Comparison of ENCODE assay signal across 7 mouse cellular contexts in genomic region chr5:92083417-92084038, GRCm38 (mm10). TPM values are rescaled to one million over a fixed set of nuclear protein-coding genes. Genes with fewer than 3 reads are reported as not detected.
A peak's percentile ranks its signal among the peaks of the same experiment; 100 is the strongest.
DNase-seq lines count a peak whose midpoint lies in the region; ATAC-seq lines count a peak whose summit lies in the region.

Gene G3bp2, minus strand, starts transcription at chr5:92083719.

- peak within 1 kb of the TSS; percentile 99 for H3K27ac ChIP-seq in embryonic facial prominence, embryonic 12.5 days
- H3K27ac ChIP-seq in limb, embryonic 11.5 days (replicated peaks; ENCODE audit: low read depth, low read length) = peak within 1 kb of the TSS; percentile 97
- H3K27ac ChIP-seq in midbrain, embryonic 14.5 days (replicated peaks; ENCODE audit: low read depth, low read length) = peak within 1 kb of the TSS; percentile 98

- ATAC-seq in embryonic facial prominence, embryonic 12.5 days (ENCODE audit: insufficient number of reproducible peaks, insufficient read depth, low FRiP score, low TSS enrichment) = peak; percentile 97
- ATAC-seq in limb, embryonic 11.5 days (ENCODE audit: insufficient number of reproducible peaks, low FRiP score, low TSS enrichment, low read depth) = peak; percentile 98
- peak; percentile 97 for ATAC-seq in midbrain, embryonic 14.5 days (ENCODE audit: low FRiP score, low TSS enrichment)

- peak within 1 kb of the TSS; percentile 93 for H3K4me3 ChIP-seq in embryonic facial prominence, embryonic 12.5 days
- peak within 1 kb of the TSS; percentile 98 for H3K4me3 ChIP-seq in limb, embryonic 11.5 days (ENCODE audit: low read depth, low read length)
- H3K4me3 ChIP-seq in midbrain, embryonic 14.5 days (replicated peaks; ENCODE audit: low read depth, low read length) = peak within 1 kb of the TSS; percentile 95

- H3K4me1 ChIP-seq in embryonic facial prominence, embryonic 12.5 days = peaks cover 24% of the 10 kb centered on the region
- peaks cover 10% of the 10 kb centered on the region; the same call in 1 of the 2 replicates for H3K4me1 ChIP-seq in limb, embryonic 11.5 days (ENCODE audit: control insufficient read depth, insufficient read depth, low read length)
- peaks cover 26% of the 10 kb centered on the region for H3K4me1 ChIP-seq in midbrain, embryonic 14.5 days (ENCODE audit: control insufficient read depth, insufficient read depth, low read length)

- WGBS in embryonic facial prominence, embryonic 12.5 days = 1% methylated on average over 65 of the region's 65 CpGs
- under 1% methylated on average over 65 of the region's 65 CpGs for WGBS in limb, embryonic 11.5 days
- WGBS in midbrain, embryonic 14.5 days = under 1% methylated on average over 65 of the region's 65 CpGs

- no peaks in the 10 kb centered on the region for H3K9me3 ChIP-seq in embryonic facial prominence, embryonic 12.5 days
- H3K9me3 ChIP-seq in limb, embryonic 11.5 days (ENCODE audit: control insufficient read depth, low read length) = no peaks in the 10 kb centered on the region
- H3K9me3 ChIP-seq in midbrain, embryonic 14.5 days (ENCODE audit: control insufficient read depth, low read length) = no peaks in the 10 kb centered on the region

- H3K36me3 ChIP-seq in embryonic facial prominence, embryonic 12.5 days = no peaks in the 10 kb centered on the region
- H3K36me3 ChIP-seq in limb, embryonic 11.5 days (ENCODE audit: control insufficient read depth, insufficient read depth, low read length) = no peaks in the 10 kb centered on the region
- no peaks in the 10 kb centered on the region for H3K36me3 ChIP-seq in midbrain, embryonic 14.5 days (ENCODE audit: control insufficient read depth, insufficient read depth, low read length)

- no peaks in the 10 kb centered on the region for H3K27me3 ChIP-seq in embryonic facial prominence, embryonic 12.5 days
- no peaks in the 10 kb centered on the region for H3K27me3 ChIP-seq in limb, embryonic 11.5 days (ENCODE audit: control insufficient read depth, insufficient read depth, low read length)
- no peaks in the 10 kb centered on the region for H3K27me3 ChIP-seq in midbrain, embryonic 14.5 days (ENCODE audit: control insufficient read depth, insufficient read depth, low read length)

- H3K4me2 ChIP-seq in embryonic facial prominence, embryonic 12.5 days (replicated peaks) = peak within 1 kb of the TSS; percentile 69
- H3K4me2 ChIP-seq in limb, embryonic 11.5 days (ENCODE audit: low read depth, severe bottlenecking) = peak within 1 kb of the TSS; percentile 66
- H3K4me2 ChIP-seq in midbrain, embryonic 14.5 days (ENCODE audit: low read length) = peak within 1 kb of the TSS; percentile 80

- DNase-seq in adrenal gland, postnatal 25 days = peak; percentile 98
- DNase-seq in heart, adult 11 months = peak; percentile 100
- peak; percentile 97 for DNase-seq in kidney, adult 18-20 months
- peak; percentile 99 for DNase-seq in limb, embryonic 11.5 days (ENCODE audit: low spot score)
- DNase-seq in midbrain, embryonic 14.5 days = peak; percentile 99
- DNase-seq in spleen, adult 18-20 months = peak; percentile 95

- peak within 1 kb of the TSS; percentile 96 for H3K9ac ChIP-seq in embryonic facial prominence, embryonic 12.5 days
- H3K9ac ChIP-seq in limb, embryonic 11.5 days (ENCODE audit: low read length) = peak within 1 kb of the TSS; percentile 98
- peak within 1 kb of the TSS; percentile 96 for H3K9ac ChIP-seq in midbrain, embryonic 14.5 days (replicated peaks; ENCODE audit: low read length)

RNA-seq across cellular contexts. Expression of gene G3bp2, which starts in this region (rescaled TPM):
- total RNA-seq in adrenal gland, postnatal 25 days (2021) = 133 and 158 TPM in 2 replicates
- polyA plus RNA-seq in embryonic facial prominence, embryonic 12.5 days (2016; fragmentation: Nextera tagmentation; extraction: Ambion mirVana) = 218 and 225 TPM in 2 replicates
- polyA plus RNA-seq in limb, embryonic 11.5 days (2014; fragmentation: Nextera tagmentation; extraction: Ambion mirVana) = 256 TPM in 2 replicates
- 377 and 407 TPM in 2 replicates for polyA plus RNA-seq in midbrain, embryonic 14.5 days (2014; fragmentation: Nextera tagmentation; extraction: Ambion mirVana)

Comparison
In these comparisons a context has a peak if more than half of its experiments do, and no peak if none do; other contexts are left out.
1. Peak in every context shown above with its lines: DNase-seq, ATAC-seq, H3K4me3 ChIP-seq and H3K27ac ChIP-seq.